Mouse (Mus musculus): ENCODE measurements at regions not wholly inside any gene's neighbourhood (a gene's known extent, or its start where the extent isn't known, plus 50 kb on each side); places are given as distances from the start of the nearest gene placed in this dataset.

GRCm38 (mm10) chr13:45218251-45218650 is 139.8 kb downstream of the Gm9817 start:
- no peak for TF ChIP-seq CTCF (IDR thresholded peaks at IDR 0.05; ENCODE audit: low read depth, low read length)
- TF ChIP-seq GATA1 (IDR thresholded peaks at IDR 0.05; ENCODE audit: borderline replicate concordance, low read length), result no peak

All from G1E (cell line).